Mouse (Mus musculus) liver, adult 2 months (tissue): ENCODE measurements around the gene Atf6b. TPM values are rescaled to one million over a fixed set of nuclear protein-coding genes. Genes with fewer than 3 reads are reported as not detected.

Experiments used
- DNase-seq: peaks from one replicate; pipeline ENCODE4 v3.0.0-alpha.2; 2011; ENCODE audit warnings: low read depth, low spot score; ENCODE audit errors: extremely low read depth
- H3K27ac ChIP-seq: fragments of 200-500 bp; replicated peaks from 2 replicates; pipeline ENCODE4 v1.5.1; 2012; ENCODE audit warnings: low read depth, mild to moderate bottlenecking, control low read depth, inconsistent platforms, low read length; ENCODE audit not compliant: insufficient read depth
- H3K27me3 ChIP-seq: fragments of 200-500 bp; 2 replicates; pipeline ENCODE4 v1.6.1; 2012; ENCODE audit warnings: mild to moderate bottlenecking, moderate library complexity, low read length, inconsistent platforms; ENCODE audit not compliant: control insufficient read depth, insufficient read depth
- H3K36me3 ChIP-seq: fragments of 200-500 bp; 2 replicates; pipeline ENCODE4 v1.6.1; 2012; ENCODE audit warnings: low read length, inconsistent platforms; ENCODE audit not compliant: control insufficient read depth, insufficient read depth
- H3K4me1 ChIP-seq: fragments of 200-500 bp; 2 replicates; pipeline ENCODE4 v1.6.1; 2011; ENCODE audit warnings: low read length; ENCODE audit not compliant: control insufficient read depth, insufficient read depth
- H3K4me3 ChIP-seq: fragments of 200-500 bp; 2 replicates; pipeline ENCODE4 v1.5.1; 2011; ENCODE audit warnings: low read depth, mild to moderate bottlenecking, control low read depth, low read length, moderate library complexity; ENCODE audit not compliant: insufficient read depth
- H3K79me2 ChIP-seq: fragments of 200-500 bp; 2 replicates; pipeline ENCODE4 v1.6.1; 2012; ENCODE audit warnings: inconsistent platforms, mild to moderate bottlenecking, low read length, moderate library complexity; ENCODE audit not compliant: control insufficient read depth, insufficient read depth
- H3K9ac ChIP-seq: fragments of 200-500 bp; 2 replicates; pipeline ENCODE4 v1.6.1; 2012; ENCODE audit warnings: low read depth, mild to moderate bottlenecking, control low read depth, inconsistent platforms, low read length
- CTCF ChIP-seq: fragments of 200-500 bp; IDR thresholded peaks from 2 replicates; pipeline ENCODE4 v1.5.1; 2011; ENCODE audit warnings: low read depth, low read length, control low read depth
- POLR2A ChIP-seq: fragments of 200-500 bp; IDR thresholded peaks from 2 replicates; pipeline ENCODE4 v1.6.1; 2011; ENCODE audit warnings: low read length, control low read depth; ENCODE audit not compliant: insufficient read depth; ENCODE audit errors: extremely low read depth
- WGBS: fragments of 180-500 bp; shearing (Covaris S2); methylation state at CpG from one replicate; pipeline ENCODE4 v1.1.7; 2018; 5-methylcytosine and 5-hydroxymethylcytosine counted together
- polyA plus RNA-seq: library from polyadenylated mRNA; depleted of rRNA; stranded (reverse); fragments of >200 nt; gene quantifications from 2 replicates; pipeline ENCODE4 v1.2.3, GENCODE M21; 2012
- total RNA-seq: library from RNA; depleted of rRNA; stranded (reverse); fragments of >200 nt; gene quantifications from 2 replicates; pipeline ENCODE4 v1.2.3, GENCODE M21; 2014

Gene Atf6b
- total and polyA plus RNA-seq, 2 experiments = 4.4 to 34.6 TPM

DNA sequence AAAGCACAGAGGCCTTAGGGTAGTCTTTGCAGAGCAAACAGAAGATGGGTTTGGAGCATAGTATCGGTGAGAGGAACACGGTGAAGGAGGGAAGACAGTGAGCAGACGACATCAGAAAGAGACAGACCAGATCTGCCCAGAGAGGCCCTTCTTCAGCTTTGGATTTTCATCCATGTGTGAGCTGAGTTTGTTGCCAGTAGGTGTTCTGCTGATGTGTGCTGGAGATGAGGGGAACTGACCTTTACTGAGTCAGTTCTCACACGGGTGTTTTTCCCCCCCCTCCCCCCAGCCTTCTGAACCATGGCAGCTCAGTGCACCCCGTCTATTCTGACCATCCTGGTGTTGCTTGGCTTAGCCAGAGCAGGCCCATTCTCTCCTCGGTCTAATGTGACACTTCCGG lies 23.3 kb downstream of the Atf6b start, which contains the start of gene Tnxb:
Gene Tnxb (plus strand): TSS at position 301 of the 400 bp plus-strand sequence.
- Histone ChIP-seq H3K79me2 (no peaks in the 10 kb centered on the region), H3K27ac (no peak within 1 kb of the TSS), H3K9ac (no peak within 1 kb of the TSS), H3K4me1 (no peaks in the 10 kb centered on the region), H3K27me3 (peaks cover 19% of the 10 kb centered on the region), H3K4me3 (no peak within 1 kb of the TSS), H3K36me3 (no peaks in the 10 kb centered on the region)
- TF ChIP-seq POLR2A = no peak
- TF ChIP-seq CTCF = no peak
- DNase-seq = no peak
- 65% methylated on average over 7 of the region's 7 CpGs for WGBS

DNA sequence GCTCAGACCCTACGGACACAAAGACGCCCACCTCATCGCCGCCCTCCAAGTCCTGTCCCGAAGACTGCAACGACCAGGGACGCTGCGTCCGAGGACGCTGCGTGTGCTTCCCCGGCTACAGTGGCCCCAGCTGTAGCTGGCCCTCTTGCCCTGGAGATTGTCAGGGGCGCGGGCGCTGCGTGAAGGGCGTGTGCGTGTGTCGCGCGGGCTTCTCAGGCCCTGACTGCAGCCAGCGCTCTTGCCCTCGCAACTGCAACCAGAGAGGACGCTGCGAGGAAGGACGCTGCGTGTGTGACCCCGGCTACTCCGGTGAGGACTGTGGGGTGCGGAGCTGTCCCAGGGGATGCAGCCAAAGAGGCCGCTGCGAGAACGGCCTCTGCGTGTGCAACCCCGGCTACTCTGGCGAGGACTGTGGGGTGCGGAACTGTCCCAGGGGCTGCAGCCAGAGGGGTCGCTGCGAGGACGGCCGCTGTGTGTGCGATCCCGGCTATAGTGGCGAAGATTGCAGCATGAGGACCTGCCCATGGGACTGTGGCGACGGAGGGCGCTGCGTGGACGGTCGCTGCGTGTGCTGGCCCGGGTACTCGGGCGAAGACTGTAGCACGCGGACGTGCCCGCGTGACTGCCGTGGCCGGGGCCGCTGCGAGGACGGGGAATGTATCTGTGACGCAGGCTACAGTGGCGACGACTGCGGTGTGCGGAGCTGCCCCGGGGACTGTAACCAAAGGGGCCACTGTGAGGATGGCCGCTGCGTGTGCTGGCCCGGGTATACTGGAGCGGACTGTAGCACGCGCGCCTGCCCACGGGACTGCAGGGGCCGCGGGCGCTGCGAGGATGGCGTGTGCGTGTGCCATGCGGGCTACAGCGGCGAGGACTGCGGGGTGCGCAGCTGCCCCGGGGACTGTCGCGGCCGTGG lies 24.5 kb downstream of the Atf6b start:
- DNase-seq = no peak
- TF ChIP-seq CTCF (no peak), POLR2A (no peak)
- no peaks in the 10 kb centered on the region for H3K36me3 ChIP-seq
- no peaks in the 10 kb centered on the region for H3K4me1 ChIP-seq
- no peak overlapping the region for H3K27ac ChIP-seq
- no peaks in the 10 kb centered on the region for H3K79me2 ChIP-seq
- H3K9ac ChIP-seq = no peak overlapping the region
- no peak overlapping the region for H3K4me3 ChIP-seq
- 19% methylated on average over 93 of the region's 93 CpGs for WGBS
- H3K27me3 ChIP-seq = peaks cover 19% of the 10 kb centered on the region

DNA sequence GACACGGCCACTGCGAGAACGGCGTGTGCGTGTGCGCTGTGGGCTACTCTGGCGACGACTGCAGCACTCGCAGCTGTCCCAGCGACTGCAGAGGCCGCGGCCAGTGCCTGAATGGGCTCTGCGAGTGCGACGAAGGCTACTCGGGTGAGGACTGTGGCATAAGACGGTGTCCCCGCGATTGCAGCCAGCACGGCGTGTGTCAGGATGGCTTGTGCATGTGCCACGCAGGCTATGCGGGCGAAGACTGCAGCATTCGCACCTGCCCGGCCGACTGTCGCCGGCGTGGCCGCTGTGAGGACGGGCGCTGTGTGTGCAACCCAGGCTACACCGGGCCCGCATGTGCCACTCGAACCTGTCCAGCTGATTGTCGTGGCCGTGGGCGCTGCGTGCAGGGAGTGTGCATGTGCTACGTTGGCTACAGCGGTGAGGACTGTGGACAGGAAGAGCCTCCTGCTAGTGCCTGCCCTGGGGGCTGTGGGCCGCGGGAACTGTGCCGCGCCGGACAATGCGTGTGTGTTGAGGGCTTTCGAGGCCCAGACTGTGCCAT lies 25.4 kb downstream of the Atf6b start:
- Histone ChIP-seq H3K79me2 (no peaks in the 10 kb centered on the region), H3K4me1 (no peaks in the 10 kb centered on the region), H3K36me3 (no peaks in the 10 kb centered on the region), H3K27ac (no peak overlapping the region), H3K4me3 (no peak overlapping the region), H3K27me3 (peaks cover 19% of the 10 kb centered on the region), H3K9ac (no peak overlapping the region)
- DNase-seq = no peak
- WGBS = 30% methylated on average over 49 of the region's 49 CpGs
- no peak for TF ChIP-seq CTCF
- no peak for TF ChIP-seq POLR2A

DNA sequence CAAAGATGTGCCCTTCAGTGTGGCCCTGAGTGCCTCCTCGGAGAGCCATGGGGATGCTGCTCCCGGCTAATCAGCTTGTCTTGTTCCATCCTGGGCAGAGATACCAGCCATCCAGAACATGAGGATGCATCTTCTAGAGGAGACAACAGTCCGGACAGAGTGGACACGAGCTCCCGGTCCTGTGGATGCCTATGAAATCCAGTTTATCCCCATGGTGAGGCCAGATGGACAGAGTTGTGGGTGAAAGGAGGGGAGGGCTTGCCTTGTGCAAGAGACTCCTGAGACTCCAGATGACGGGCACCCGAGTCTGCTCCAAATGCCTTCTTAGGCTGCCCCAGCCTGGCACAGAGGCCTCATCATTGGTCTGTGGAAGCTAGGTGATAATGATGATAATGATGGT lies 26.2 kb downstream of the Atf6b start:
- H3K36me3 ChIP-seq = no peaks in the 10 kb centered on the region
- no peak overlapping the region for H3K27ac ChIP-seq
- no peak for DNase-seq
- no peaks in the 10 kb centered on the region for H3K79me2 ChIP-seq
- WGBS = 80% methylated on average over 7 of the region's 7 CpGs
- H3K4me1 ChIP-seq = no peaks in the 10 kb centered on the region
- no peak for TF ChIP-seq POLR2A
- no peak for TF ChIP-seq CTCF
- H3K9ac ChIP-seq = no peak overlapping the region
- peaks cover 19% of the 10 kb centered on the region for H3K27me3 ChIP-seq
- H3K4me3 ChIP-seq = no peak overlapping the region

DNA sequence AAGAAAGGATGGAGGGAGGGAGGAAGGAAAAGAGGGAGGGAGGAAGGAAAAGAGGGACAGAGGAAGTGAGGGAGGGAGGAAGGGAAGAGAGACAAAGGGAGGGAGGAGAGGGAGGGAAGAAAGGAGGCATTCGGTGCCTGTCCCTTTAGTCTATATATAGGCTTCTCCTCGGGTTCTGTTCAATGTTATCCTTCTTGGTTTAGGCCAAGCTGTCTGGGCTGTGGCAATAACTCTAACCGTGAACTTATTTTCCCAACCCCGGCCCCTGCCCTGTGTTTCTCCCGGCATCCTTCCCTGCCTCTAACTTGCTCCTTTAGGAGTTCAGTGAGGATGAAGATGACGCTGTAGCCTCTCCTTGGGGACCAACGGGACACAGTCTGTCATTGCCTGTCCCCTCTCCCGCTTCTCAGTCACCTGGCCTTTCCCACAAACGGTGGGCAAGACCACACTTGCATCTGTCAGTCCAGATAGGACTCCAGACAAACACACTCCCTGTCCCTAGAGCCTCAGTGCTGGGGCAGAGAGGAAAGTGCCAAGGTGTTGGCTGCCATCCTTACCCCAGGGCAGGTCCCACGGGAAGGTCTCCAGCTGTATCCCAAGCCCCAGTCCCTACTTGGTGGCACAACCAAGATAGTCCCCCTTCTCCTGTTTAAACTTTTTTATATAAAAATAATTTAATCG lies 27.7 kb downstream of the Atf6b start:
- no peak for DNase-seq
- no peak overlapping the region for H3K9ac ChIP-seq
- no peaks in the 10 kb centered on the region for H3K79me2 ChIP-seq
- 64% methylated on average over 11 of the region's 11 CpGs for WGBS
- no peaks in the 10 kb centered on the region for H3K36me3 ChIP-seq
- no peaks in the 10 kb centered on the region for H3K4me1 ChIP-seq
- H3K27me3 ChIP-seq = peaks cover 19% of the 10 kb centered on the region
- H3K4me3 ChIP-seq = no peak overlapping the region
- TF ChIP-seq CTCF = no peak
- no peak for TF ChIP-seq POLR2A
- H3K27ac ChIP-seq = no peak overlapping the region
